12 mouse cellular contexts compared by ENCODE assay signal in the genomic region with DNA sequence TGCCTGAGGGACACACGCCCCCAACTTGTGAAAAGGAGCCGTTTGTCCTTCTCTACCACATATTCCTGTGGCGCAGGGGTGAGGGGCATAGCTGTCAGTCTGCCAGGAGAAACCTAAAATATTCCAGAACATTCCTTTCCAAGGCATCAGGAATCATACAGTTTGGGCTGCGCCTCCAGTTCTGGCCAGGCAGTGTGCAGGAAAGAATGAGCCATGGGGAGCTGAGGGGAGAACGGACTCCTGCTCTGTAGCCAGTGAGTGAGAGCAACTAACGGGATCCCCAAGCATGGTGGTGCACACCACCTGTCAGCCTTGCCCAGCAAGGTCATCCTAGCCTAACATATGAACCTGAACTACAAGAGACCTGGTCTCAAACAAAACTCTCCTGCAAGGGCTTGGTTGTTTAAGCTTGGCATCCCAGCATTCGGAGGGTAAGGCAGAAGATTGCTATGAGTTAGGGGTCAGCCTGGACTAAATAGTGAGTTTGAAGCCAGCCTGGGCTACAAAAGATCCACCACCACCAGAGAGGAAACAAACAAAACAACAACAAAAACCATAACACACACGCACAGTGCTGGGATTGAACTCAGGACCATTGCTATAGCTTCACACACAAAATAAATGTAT. TPM values are rescaled to one million over a fixed set of nuclear protein-coding genes. Genes with fewer than 3 reads are reported as not detected.
DNase-seq lines count a peak whose midpoint lies in the region; ATAC-seq and TF ChIP-seq lines count a peak whose summit lies in the region.
"Had no signal": no experiment of that assay in that cellular context is flagged by ENCODE, and none has a peak within 500 bp of the region (broad histone marks: within the 10 kb centered on the region; RNA-seq: fewer than 3 reads in every experiment).

No protein-coding gene starts in this region.

- no peak for DNase-seq in kidney, postnatal 0 days (ENCODE audit: low spot score)
- no peak for DNase-seq in kidney, adult 18-20 months
- DNase-seq in CH12.LX (ENCODE audit: extremely low read depth): no peak
- DNase-seq in embryonic facial prominence, embryonic 14.5 days (ENCODE audit: low spot score): peak; percentile 46
- no peak for DNase-seq in cerebellum, adult 8-10 months
- no peak for DNase-seq in kidney, postnatal 36 days

- H3K27me3 ChIP-seq in kidney, postnatal 0 days (ENCODE audit: insufficient read depth, low read length): no peaks in the 10 kb centered on the region
- H3K27me3 ChIP-seq in CH12.LX (replicated peaks): no peaks in the 10 kb centered on the region
- H3K27me3 ChIP-seq in embryonic facial prominence, embryonic 14.5 days (replicated peaks; ENCODE audit: control insufficient read depth, insufficient read depth, low read length): no peaks in the 10 kb centered on the region
- H3K27me3 ChIP-seq in limb, embryonic 13.5 days: 0 out of 2 replicates have a peak, but pooled peaks cover 3% of the 10 kb centered on the region
- H3K27me3 ChIP-seq: hindbrain, embryonic 15.5 days; neural tube, embryonic 12.5 days had no signal

- no peak overlapping the region for H3K4me3 ChIP-seq in kidney, postnatal 0 days (replicated peaks; ENCODE audit: low read depth, low read length)
- H3K4me3 ChIP-seq in CH12.LX (replicated peaks in 1 of 3; ENCODE audit: low read depth in 2 of 3, low read length in 2 of 3, poor library complexity in 1 of 3): no peak overlapping the region
- H3K4me3 ChIP-seq in embryonic facial prominence, embryonic 14.5 days (ENCODE audit: low read depth, low read length): no peak overlapping the region
- H3K4me3 ChIP-seq in limb, embryonic 13.5 days: no peak overlapping the region
- H3K4me3 ChIP-seq: erythroblast, embryonic 14.5 days; hindbrain, embryonic 15.5 days; neural tube, embryonic 12.5 days had no signal

- TF ChIP-seq EP300 in CH12.LX (IDR thresholded peaks at IDR 0.05; ENCODE audit: low read length): no peak

- whole genome bisulfite sequencing in kidney, postnatal 0 days: 55% methylated on average over 8 of the region's 8 CpGs
- 46% methylated on average over 8 of the region's 8 CpGs for WGBS in embryonic facial prominence, embryonic 14.5 days
- 51% methylated on average over 8 of the region's 8 CpGs for WGBS in limb, embryonic 13.5 days

- in situ Hi-C loops in CH12.LX (cut with MboI; ENCODE audit: low pct_ligation_motif_present, low pct_unique_long_range_greater_than_20kb, low sequenced_read_pairs): no loop called here

- no peak overlapping the region for H3K9ac ChIP-seq in kidney, postnatal 0 days (ENCODE audit: low read depth, low read length)
- no peak overlapping the region for H3K9ac ChIP-seq in CH12.LX (ENCODE audit: insufficient read depth, low read depth)
- 0 out of 2 replicates have a peak overlapping the region, but pooled peaks have one; percentile 22 for H3K9ac ChIP-seq in embryonic facial prominence, embryonic 14.5 days (ENCODE audit: low read depth, low read length)
- H3K9ac ChIP-seq in limb, embryonic 13.5 days: no peak overlapping the region
- H3K9ac ChIP-seq: hindbrain, embryonic 15.5 days; neural tube, embryonic 12.5 days had no signal

- dilution Hi-C loops in CH12.LX (cut with MboI; ENCODE audit: extremely low pct_ligation_motif_present, extremely low pct_unique_long_range_greater_than_20kb, low sequenced_read_pairs): no loop called here

- no peaks in the 10 kb centered on the region for H3K36me3 ChIP-seq in kidney, postnatal 0 days (ENCODE audit: insufficient read depth, low read length)
- H3K36me3 ChIP-seq in CH12.LX (replicated peaks in 1 of 2; ENCODE audit: control insufficient read depth in 1 of 2, insufficient read depth in 1 of 2, low read length in 1 of 2): no peaks in the 10 kb centered on the region
- no peaks in the 10 kb centered on the region for H3K36me3 ChIP-seq in embryonic facial prominence, embryonic 14.5 days (ENCODE audit: control insufficient read depth, insufficient read depth, low read length)
- no peaks in the 10 kb centered on the region for H3K36me3 ChIP-seq in limb, embryonic 13.5 days
- H3K36me3 ChIP-seq: hindbrain, embryonic 15.5 days; neural tube, embryonic 12.5 days had no signal

- no peak for TF ChIP-seq RAD21 in CH12.LX (IDR thresholded peaks at IDR 0.05; ENCODE audit: low read depth, low read length)

- peak overlapping the region; percentile 65; the same call in 1 of the 2 replicates for H3K27ac ChIP-seq in kidney, postnatal 0 days
- H3K27ac ChIP-seq in CH12.LX (ENCODE audit: insufficient read depth, low read depth): no peak overlapping the region
- H3K27ac ChIP-seq in embryonic facial prominence, embryonic 14.5 days (replicated peaks; ENCODE audit: low read depth, low read length): peak overlapping the region; percentile 86
- peak overlapping the region; percentile 84 for H3K27ac ChIP-seq in limb, embryonic 13.5 days
- H3K27ac ChIP-seq: hindbrain, embryonic 15.5 days; neural tube, embryonic 12.5 days had no signal

- TF ChIP-seq POLR2A in CH12.LX (IDR thresholded peaks at IDR 0.05; ENCODE audit: low read depth, low read length): no peak

- no peaks in the 10 kb centered on the region for H3K4me1 ChIP-seq in kidney, postnatal 0 days (replicated peaks; ENCODE audit: insufficient read depth, low read length)
- H3K4me1 ChIP-seq in CH12.LX (ENCODE audit: control insufficient read depth in 1 of 2, insufficient read depth in 2 of 2): peaks cover 7 to 18% of the 10 kb centered on the region in 2 experiments
- H3K4me1 ChIP-seq in embryonic facial prominence, embryonic 14.5 days (ENCODE audit: control insufficient read depth, insufficient read depth, low read length): peaks cover 8% of the 10 kb centered on the region
- peaks cover 11% of the 10 kb centered on the region for H3K4me1 ChIP-seq in limb, embryonic 13.5 days
- H3K4me1 ChIP-seq: hindbrain, embryonic 15.5 days; neural tube, embryonic 12.5 days had no signal

- no peaks in the 10 kb centered on the region for H3K79me2 ChIP-seq in CH12.LX (replicated peaks; ENCODE audit: control insufficient read depth, extremely low read depth, insufficient read depth, poor library complexity, severe bottlenecking)

- no peaks in the 10 kb centered on the region for H3K9me3 ChIP-seq in kidney, postnatal 0 days (replicated peaks; ENCODE audit: low read length)
- H3K9me3 ChIP-seq in CH12.LX (replicated peaks; ENCODE audit: low read length): no peaks in the 10 kb centered on the region
- H3K9me3 ChIP-seq in embryonic facial prominence, embryonic 14.5 days (ENCODE audit: control insufficient read depth, low read length): no peaks in the 10 kb centered on the region
- no peaks in the 10 kb centered on the region for H3K9me3 ChIP-seq in limb, embryonic 13.5 days
- H3K9me3 ChIP-seq: hindbrain, embryonic 15.5 days; neural tube, embryonic 12.5 days had no signal

- no peak for TF ChIP-seq CTCF in kidney, postnatal 0 days (IDR thresholded peaks at IDR 0.05; ENCODE audit: low read depth)
- no peak for TF ChIP-seq CTCF in CH12.LX (conservative IDR thresholded peaks at IDR 0.05 in 1 of 2, IDR thresholded peaks at IDR 0.05 in 1 of 2; ENCODE audit: low read depth in 2 of 2, low read length in 2 of 2)

- no peak for ATAC-seq in kidney, postnatal 0 days (replicated peaks; ENCODE audit: low FRiP score, low read depth)
- 0 out of 2 replicates have a peak, but pooled peaks have one; percentile 32 for ATAC-seq in embryonic facial prominence, embryonic 14.5 days (ENCODE audit: low read depth)
- ATAC-seq in limb, embryonic 13.5 days (ENCODE audit: low FRiP score, low read depth): peak; percentile 26
- ATAC-seq in inflammation-experienced regulatory T-cells, adult 6 months: no peak

- H3K4me2 ChIP-seq in kidney, postnatal 0 days (ENCODE audit: low read length): peak overlapping the region; percentile 4; the same call in 1 of the 2 replicates
- peak overlapping the region; percentile 82; the same call in 1 of the 2 replicates for H3K4me2 ChIP-seq in CH12.LX (ENCODE audit: insufficient read depth, low read depth, poor library complexity, severe bottlenecking)
- H3K4me2 ChIP-seq in embryonic facial prominence, embryonic 14.5 days (ENCODE audit: low read depth, low read length): no peak overlapping the region
- peak overlapping the region; percentile 16; the same call in 1 of the 2 replicates for H3K4me2 ChIP-seq in limb, embryonic 13.5 days (replicated peaks)
- H3K4me2 ChIP-seq: hindbrain, embryonic 15.5 days; neural tube, embryonic 12.5 days had no signal

TF ChIP-seq in CH12.LX, 34 proteins besides CTCF, POLR2A, EP300 and RAD21 (continues in another document):
- no peak for TF ChIP-seq PAX5 (IDR thresholded peaks at IDR 0.05; ENCODE audit: low read length)
- no peak for TF ChIP-seq SMC3 (IDR thresholded peaks at IDR 0.05; ENCODE audit: low read depth, low read length)
- no peak for TF ChIP-seq TCF12 (IDR thresholded peaks at IDR 0.05; ENCODE audit: low read depth, low read length)
- TF ChIP-seq ZKSCAN1 (IDR thresholded peaks at IDR 0.05; ENCODE audit: borderline replicate concordance, low read depth, low read length): no peak
- no peak for TF ChIP-seq NELFE (IDR thresholded peaks at IDR 0.05; ENCODE audit: low read depth, low read length)
- no peak for TF ChIP-seq MXI1 (IDR thresholded peaks at IDR 0.05; ENCODE audit: low read depth, low read length)
- no peak for TF ChIP-seq POLR2AphosphoS2 (IDR thresholded peaks at IDR 0.05; ENCODE audit: low read depth, low read length)
- no peak for TF ChIP-seq ETS1 (conservative IDR thresholded peaks at IDR 0.05; ENCODE audit: low read depth, low read length)
- TF ChIP-seq ZC3H11A (IDR thresholded peaks at IDR 0.05; ENCODE audit: low read depth, low read length): no peak
- no peak for TF ChIP-seq E2F4 (IDR thresholded peaks at IDR 0.05; ENCODE audit: insufficient replicate concordance, low read depth, low read length)

RNA-seq across cellular contexts. Expression of a gene that starts 2.0 kb away (rescaled TPM):
- polyA plus RNA-seq in kidney, postnatal 0 days (2015; fragmentation: Nextera tagmentation; extraction: Ambion mirVana): 22.2 and 22.8 TPM in 2 replicates
- total RNA-seq in CH12.LX (2012; rRNA removed): 16.4 and 18.3 TPM in 2 replicates
- total RNA-seq in CH12.LX (2014; rRNA removed): 76.4 and 77.7 TPM in 2 replicates
- 125 and 176 TPM in 2 replicates for polyA plus RNA-seq in CH12.LX (2012; ENCODE audit: insufficient read length, low read depth)
- 23.1 and 26.5 TPM in 2 replicates for polyA plus RNA-seq in embryonic facial prominence, embryonic 14.5 days (2014; fragmentation: Nextera tagmentation; extraction: Ambion mirVana)
- polyA plus RNA-seq in limb, embryonic 13.5 days (2015; fragmentation: Nextera tagmentation; extraction: Ambion mirVana): 31.7 TPM in 2 replicates
- 100 to 1,000 TPM in 1 of 3 experiments, 10 to 100 TPM in 2; 20.4 to 115 (median 45.5) TPM for polyA plus RNA-seq in inflammation-experienced regulatory T-cells, adult 6 months (2017; shearing (Covaris generic))

RNA-seq across cellular contexts. Expression of a gene that starts 15.7 kb away (rescaled TPM):
- polyA plus RNA-seq in kidney, postnatal 0 days (2015; fragmentation: Nextera tagmentation; extraction: Ambion mirVana): 24.7 and 31.9 TPM in 2 replicates
- total RNA-seq in CH12.LX (2012; rRNA removed) (not detected in 2 replicates), CH12.LX (2014; rRNA removed) (0.12 and 0.16 TPM in 2 replicates)
- 0.74 and 1.4 TPM in 2 replicates for polyA plus RNA-seq in CH12.LX (2012; ENCODE audit: insufficient read length, low read depth)
- polyA plus RNA-seq in embryonic facial prominence, embryonic 14.5 days (2014; fragmentation: Nextera tagmentation; extraction: Ambion mirVana): 19.9 and 22.1 TPM in 2 replicates
- polyA plus RNA-seq in limb, embryonic 13.5 days (2015; fragmentation: Nextera tagmentation; extraction: Ambion mirVana): 7.9 and 8.9 TPM in 2 replicates
- polyA plus RNA-seq in inflammation-experienced regulatory T-cells, adult 6 months (2017; shearing (Covaris generic)): 10 to 100 TPM; 21.0 to 28.1 (median 24.3) TPM
- total RNA-seq: MEL had no signal

Comparison
In these comparisons a context has a peak if more than half of its experiments do, and no peak if none do; other contexts are left out.
1. ATAC-seq: peak in embryonic facial prominence, embryonic 14.5 days (single experiment) and limb, embryonic 13.5 days (single experiment); none in kidney, postnatal 0 days (single experiment) and inflammation-experienced regulatory T-cells, adult 6 months (single experiment).